Mouse (Mus musculus): ENCODE results near the gene Pacsin2. TPM values are rescaled to one million over a fixed set of nuclear protein-coding genes. Genes with fewer than 3 reads are reported as not detected.
A peak's percentile ranks its signal among the peaks of the same experiment; 100 is the strongest.
"Not testable (repeated sequence)": the region's sequence is repeated elsewhere in the genome, so short reads cannot be mapped to it uniquely, and the experiment has no call there.

Gene Pacsin2
- 74.1 and 84.3 TPM in 2 replicates for total RNA-seq (2021)
- long read RNA-seq, experiment 1, transcript Pacsin2-202 (11 exons, 3,186 nt): minor isoform, 13 of 103 reads
- long read RNA-seq, experiment 1, transcript Pacsin2-203 (11 exons, 3,693 nt): major isoform, 58 of 103 reads
- long read RNA-seq, experiment 1, partial matches to known transcripts: 2 of 103 reads
- long read RNA-seq, experiment 1, other reads (novel, unspliced or antisense): 26 of 103 reads
- long read RNA-seq, experiment 2, transcript Pacsin2-203 (11 exons, 3,693 nt): major isoform, 49 of 81 reads
- long read RNA-seq, experiment 2, transcript Pacsin2-202 (11 exons, 3,186 nt): minor isoform, 11 of 81 reads
- long read RNA-seq, experiment 2, partial matches to known transcripts: 5 of 81 reads
- long read RNA-seq, experiment 2, other reads (novel, unspliced or antisense): 14 of 81 reads

DNA sequence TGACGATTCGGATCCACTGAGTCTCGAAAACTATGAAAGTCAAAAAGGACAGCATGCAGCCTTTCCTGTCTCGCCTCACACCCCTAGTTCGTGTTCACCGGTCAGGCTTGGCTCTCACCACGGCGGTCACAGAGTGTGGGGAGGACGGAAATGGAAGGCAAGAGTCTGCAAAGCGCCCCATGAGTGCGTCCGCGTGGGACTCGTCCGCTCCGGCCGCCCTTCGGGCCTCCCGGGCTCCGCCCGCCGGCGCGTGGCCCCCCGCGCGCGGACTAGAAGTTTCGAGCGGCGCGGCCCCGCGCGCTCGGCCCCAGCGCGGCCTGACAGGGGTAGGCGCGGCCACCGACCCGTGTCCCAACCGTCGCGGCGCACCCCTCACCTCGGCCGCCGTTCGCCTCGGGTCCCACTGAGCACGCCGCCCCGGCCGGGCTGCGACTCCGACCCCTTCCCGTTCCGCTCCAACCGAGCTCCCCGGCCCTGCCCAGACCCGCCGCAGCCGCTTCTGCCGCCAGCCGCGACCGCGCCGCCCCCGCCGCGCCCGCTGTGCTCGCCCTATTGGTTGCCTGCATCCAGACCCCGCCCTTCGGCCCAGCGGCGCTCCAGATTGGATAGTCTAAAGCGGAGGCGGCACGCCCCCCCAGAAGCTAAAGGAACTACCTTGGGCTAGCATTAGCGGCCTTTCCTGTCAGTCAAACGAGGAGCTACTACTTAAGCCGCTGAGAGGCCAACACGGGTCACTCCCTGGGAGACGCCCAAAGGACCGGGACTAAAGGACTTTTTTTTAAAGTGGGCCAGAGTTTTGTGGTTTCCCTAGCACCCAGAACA is at the start of gene Pacsin2:
Pacsin2 (minus strand) TSS at position 524 of the 822 bp plus-strand sequence.
- peak; percentile 99 for DNase-seq

GRCm38 (mm10) chr15:83512489-83513281 is 48.3 kb upstream of the Pacsin2 start:
- no peak for DNase-seq

GRCm38 (mm10) chr15:83510805-83511405 is 46.5 kb upstream of the Pacsin2 start, which contains the start of gene Ttll1:
Gene Ttll1, minus strand, starts transcription at chr15:83510893.
- DNase-seq: peak; percentile 97

- DNase-seq: no peak
These were observed 45.8 kb upstream of the Pacsin2 start for GRCm38 (mm10) chr15:83509950-83510804.

GRCm38 (mm10) chr15:83501483-83501882 is 37.1 kb upstream of the Pacsin2 start:
- not testable (repeated sequence) for DNase-seq

GRCm38 (mm10) chr15:83500352-83500751 is 35.9 kb upstream of the Pacsin2 start:
- DNase-seq: peak; percentile 44

GRCm38 (mm10) chr15:83499211-83499755 is 34.9 kb upstream of the Pacsin2 start:
- DNase-seq: no peak

- no peak for DNase-seq
These were observed 32.9 kb upstream of the Pacsin2 start for GRCm38 (mm10) chr15:83497299-83497698.

GRCm38 (mm10) chr15:83495787-83496367 is 31.5 kb upstream of the Pacsin2 start:
- DNase-seq: peak; percentile 26

DNA sequence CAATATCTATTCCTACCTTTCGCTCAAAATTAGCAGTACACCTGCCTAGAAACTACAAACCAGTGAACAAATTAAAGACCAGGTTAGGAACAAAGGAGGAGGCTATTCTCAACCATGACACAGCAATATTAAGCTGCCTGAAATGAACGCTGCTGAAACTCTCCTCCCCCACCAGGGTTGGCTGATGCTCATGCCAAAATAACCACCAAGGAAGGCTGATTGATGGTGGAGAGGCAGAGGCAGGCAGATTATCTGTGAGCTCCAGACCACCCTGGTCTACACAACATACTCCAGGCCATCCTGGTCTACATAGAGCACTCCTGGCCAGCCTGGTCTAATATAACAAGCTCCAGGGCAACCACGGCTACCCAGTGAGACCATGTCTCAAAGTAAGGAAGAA is 30.8 kb upstream of the Pacsin2 start:
- no peak for DNase-seq

DNA sequence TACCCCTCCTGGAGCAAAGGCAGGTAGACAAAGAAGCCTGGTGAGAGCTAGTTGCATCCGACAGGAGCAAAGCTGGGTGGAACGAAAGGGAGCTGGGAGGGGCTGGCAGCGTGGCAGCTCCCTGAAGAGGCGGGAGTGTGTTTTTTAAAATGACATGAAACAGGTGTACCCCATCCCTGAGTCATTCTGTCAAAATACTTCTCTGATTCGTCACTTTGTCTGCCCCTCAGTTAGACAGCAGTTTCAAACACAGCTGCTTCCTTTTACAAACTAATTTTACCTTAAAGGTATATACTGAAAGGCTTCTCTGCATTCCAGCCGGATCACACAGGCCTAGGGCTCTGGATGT is 30.1 kb upstream of the Pacsin2 start:
- DNase-seq: no peak

DNA sequence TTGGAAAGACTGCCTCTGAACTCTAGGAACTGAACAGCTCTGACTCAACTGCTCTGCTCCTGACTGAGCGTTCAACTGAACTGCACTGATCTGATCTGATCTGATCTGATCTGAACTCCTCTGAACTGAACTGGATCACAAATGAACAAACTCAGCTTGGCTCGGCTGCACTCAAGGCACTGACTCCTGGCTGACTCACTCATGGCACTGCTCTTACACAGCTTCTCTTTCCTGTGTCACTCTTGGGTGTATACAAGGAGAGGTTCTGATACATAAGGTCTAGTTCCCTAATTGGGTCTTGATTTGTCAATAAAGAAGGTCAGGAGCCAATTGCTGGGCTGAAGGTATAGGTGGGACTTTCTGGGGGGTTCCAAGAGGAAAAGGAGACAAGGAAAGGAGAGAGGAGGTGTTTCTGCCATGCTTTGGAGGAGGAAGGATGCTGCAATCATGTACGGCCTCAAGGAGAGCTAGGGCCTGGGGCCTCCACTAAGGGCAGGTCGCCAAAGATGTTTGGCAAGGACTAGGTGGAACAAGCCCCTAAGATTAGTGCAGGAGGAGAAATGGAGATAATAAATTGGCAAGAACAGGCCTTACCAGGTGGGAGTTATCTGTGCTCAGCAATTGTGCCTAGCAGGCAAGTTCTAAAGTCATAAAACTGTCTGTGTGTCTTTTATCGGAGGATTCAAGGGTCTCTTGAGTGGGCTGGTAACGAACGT is 29.6 kb upstream of the Pacsin2 start:
- DNase-seq: no peak

GRCm38 (mm10) chr15:83491891-83492290 is 27.5 kb upstream of the Pacsin2 start:
- no peak for DNase-seq

GRCm38 (mm10) chr15:83489471-83489870 is 25.1 kb upstream of the Pacsin2 start:
- no peak for DNase-seq

DNA sequence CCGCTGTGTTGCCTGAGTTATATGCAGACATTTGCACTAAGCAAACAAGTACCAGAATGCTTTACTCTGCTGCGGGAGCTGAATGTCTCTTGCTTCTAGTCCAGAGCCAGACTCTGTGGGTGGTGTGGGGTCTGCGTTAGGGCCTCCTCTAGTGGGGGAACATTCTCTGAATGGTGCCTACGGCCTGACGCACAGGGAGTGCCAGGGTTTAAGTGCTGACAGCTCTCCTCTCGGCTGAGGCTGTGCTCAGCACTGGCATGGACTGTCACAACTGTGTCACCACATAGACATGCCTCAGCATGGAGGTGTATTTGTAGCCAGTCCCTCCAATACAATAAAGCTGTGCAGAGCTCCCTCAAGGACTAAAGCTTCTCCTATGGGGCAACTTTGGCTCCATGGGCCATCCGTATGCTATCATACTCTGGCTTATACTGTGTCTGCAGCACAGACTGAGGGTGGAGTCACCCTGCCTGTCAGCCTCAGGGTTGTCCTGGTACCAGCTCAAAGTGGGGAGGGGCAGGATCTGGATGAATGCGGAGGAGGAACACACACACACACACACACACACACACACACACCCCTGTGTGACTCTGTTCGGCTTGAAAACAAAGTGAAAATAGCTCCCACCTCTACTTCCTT is 23.2 kb upstream of the Pacsin2 start:
- DNase-seq: no peak

- no peak for DNase-seq
These were observed 19.9 kb upstream of the Pacsin2 start for GRCm38 (mm10) chr15:83484311-83484710.

GRCm38 (mm10) chr15:83483482-83483881 is 19.1 kb upstream of the Pacsin2 start:
- peak; percentile 57 for DNase-seq

- no peak for DNase-seq
These were observed 18.3 kb upstream of the Pacsin2 start for GRCm38 (mm10) chr15:83482645-83483224.
